Mouse (Mus musculus): Measurements from ENCODE around the gene E130309D02Rik. TPM values are rescaled to one million over a fixed set of nuclear protein-coding genes. Genes with fewer than 3 reads are reported as not detected.
A peak's percentile ranks its signal among the peaks of the same experiment; 100 is the strongest.

Gene E130309D02Rik
- polyA plus RNA-seq, 1 experiment from 2014 or later = 43.4 TPM

- Histone ChIP-seq H3K4me3 (replicated peaks) (no peak overlapping the region), H3K9ac (replicated peaks) (no peak overlapping the region), H3K9me3 (no peaks in the 10 kb centered on the region), H3K27me3 (no peaks in the 10 kb centered on the region), H3K4me2 (replicated peaks) (no peak overlapping the region), H3K4me1 (replicated peaks) (peaks cover 2% of the 10 kb centered on the region), H3K27ac (no peak overlapping the region), H3K36me3 (no peaks in the 10 kb centered on the region)
- 82% methylated on average over 7 of the region's 7 CpGs for WGBS
- no peak for ATAC-seq
These were observed 19.9 kb upstream of the E130309D02Rik start for GRCm38 (mm10) chr5:143335089-143335460.

- ATAC-seq = no peak
- Histone ChIP-seq H3K9me3 (no peaks in the 10 kb centered on the region), H3K4me1 (replicated peaks) (peaks cover 8% of the 10 kb centered on the region), H3K4me2 (replicated peaks) (no peak overlapping the region), H3K27me3 (no peaks in the 10 kb centered on the region), H3K9ac (replicated peaks) (no peak overlapping the region), H3K4me3 (replicated peaks) (no peak overlapping the region), H3K36me3 (no peaks in the 10 kb centered on the region), H3K27ac (no peak overlapping the region)
- 74% methylated on average over 14 of the region's 14 CpGs for WGBS
These were observed 19.4 kb upstream of the E130309D02Rik start for GRCm38 (mm10) chr5:143334418-143335088.

GRCm38 (mm10) chr5:143333872-143334271 lies 18.7 kb upstream of the E130309D02Rik start:
- H3K36me3 ChIP-seq = no peaks in the 10 kb centered on the region
- H3K9me3 ChIP-seq = no peaks in the 10 kb centered on the region
- H3K9ac ChIP-seq (replicated peaks) = no peak overlapping the region
- H3K27ac ChIP-seq = no peak overlapping the region
- no peaks in the 10 kb centered on the region for H3K27me3 ChIP-seq
- no peak for ATAC-seq
- H3K4me3 ChIP-seq (replicated peaks) = no peak overlapping the region
- no peak overlapping the region for H3K4me2 ChIP-seq (replicated peaks)
- WGBS = 11% methylated on average over 5 of the region's 5 CpGs
- peaks cover 9% of the 10 kb centered on the region for H3K4me1 ChIP-seq (replicated peaks)

DNA sequence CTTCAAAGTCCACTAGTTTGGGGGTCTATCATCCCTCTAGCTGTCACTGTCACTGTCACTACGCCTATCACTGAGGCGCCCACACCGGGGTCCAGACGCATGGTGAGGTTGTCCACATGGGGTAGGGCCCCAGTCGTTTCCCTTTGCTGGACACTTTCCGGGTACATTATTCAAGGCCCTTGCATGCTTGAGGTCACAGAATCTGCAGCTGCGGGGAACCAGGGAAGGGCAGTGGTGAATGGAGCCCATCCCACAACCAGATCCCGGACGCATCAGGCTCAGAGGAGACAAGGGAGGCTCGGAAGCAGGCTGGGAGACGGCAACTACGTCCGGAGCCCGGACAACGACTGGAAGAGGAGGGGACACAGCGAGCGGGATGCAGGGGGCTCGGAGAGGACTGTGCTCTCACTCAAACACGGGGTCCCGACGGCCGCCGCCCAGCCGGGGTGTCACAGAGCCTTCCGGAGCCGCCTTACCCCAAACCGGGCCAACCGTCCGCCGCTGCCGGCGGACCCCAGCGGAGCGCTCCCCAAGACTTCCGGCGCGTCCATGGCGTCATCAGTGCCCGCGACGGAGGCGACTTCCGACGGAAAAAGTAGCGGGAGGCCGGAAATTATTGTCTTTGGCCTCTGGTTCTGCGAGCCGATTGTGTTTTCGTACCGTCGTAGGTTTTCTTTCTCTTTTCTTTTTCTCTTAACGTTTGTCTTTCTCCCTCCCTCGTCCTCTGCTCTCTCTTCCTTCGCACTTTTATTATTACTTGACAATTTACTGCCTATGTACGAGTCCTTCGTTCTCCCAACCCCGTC lies 13.7 kb upstream of the E130309D02Rik start, which contains the start of gene Zdhhc4:
Gene Zdhhc4, minus strand, starts transcription at position 567 of the 806 bp plus-strand sequence.
- under 1% methylated on average over 57 of the region's 57 CpGs for WGBS
- Histone ChIP-seq H3K9me3 (no peaks in the 10 kb centered on the region), H3K27me3 (no peaks in the 10 kb centered on the region), H3K9ac (replicated peaks) (peak within 1 kb of the TSS; percentile 96), H3K4me1 (replicated peaks) (peaks cover 23% of the 10 kb centered on the region), H3K4me3 (replicated peaks) (peak within 1 kb of the TSS; percentile 95), H3K27ac (peak within 1 kb of the TSS; percentile 77), H3K36me3 (peaks cover 27% of the 10 kb centered on the region), H3K4me2 (replicated peaks) (peak within 1 kb of the TSS; percentile 99)
- peak; percentile 86 for ATAC-seq

- H3K4me1 ChIP-seq (replicated peaks) = peaks cover 24% of the 10 kb centered on the region
- H3K27me3 ChIP-seq = no peaks in the 10 kb centered on the region
- WGBS = 81% methylated on average over 8 of the region's 8 CpGs
- no peak overlapping the region for H3K27ac ChIP-seq
- peaks cover 74% of the 10 kb centered on the region for H3K36me3 ChIP-seq
- no peak for ATAC-seq
- no peak overlapping the region for H3K4me3 ChIP-seq (replicated peaks)
- H3K9ac ChIP-seq (replicated peaks) = no peak overlapping the region
- H3K9me3 ChIP-seq = no peaks in the 10 kb centered on the region
- no peak overlapping the region for H3K4me2 ChIP-seq (replicated peaks)
These were observed 2.1 kb upstream of the E130309D02Rik start for GRCm38 (mm10) chr5:143317288-143317610.

DNA sequence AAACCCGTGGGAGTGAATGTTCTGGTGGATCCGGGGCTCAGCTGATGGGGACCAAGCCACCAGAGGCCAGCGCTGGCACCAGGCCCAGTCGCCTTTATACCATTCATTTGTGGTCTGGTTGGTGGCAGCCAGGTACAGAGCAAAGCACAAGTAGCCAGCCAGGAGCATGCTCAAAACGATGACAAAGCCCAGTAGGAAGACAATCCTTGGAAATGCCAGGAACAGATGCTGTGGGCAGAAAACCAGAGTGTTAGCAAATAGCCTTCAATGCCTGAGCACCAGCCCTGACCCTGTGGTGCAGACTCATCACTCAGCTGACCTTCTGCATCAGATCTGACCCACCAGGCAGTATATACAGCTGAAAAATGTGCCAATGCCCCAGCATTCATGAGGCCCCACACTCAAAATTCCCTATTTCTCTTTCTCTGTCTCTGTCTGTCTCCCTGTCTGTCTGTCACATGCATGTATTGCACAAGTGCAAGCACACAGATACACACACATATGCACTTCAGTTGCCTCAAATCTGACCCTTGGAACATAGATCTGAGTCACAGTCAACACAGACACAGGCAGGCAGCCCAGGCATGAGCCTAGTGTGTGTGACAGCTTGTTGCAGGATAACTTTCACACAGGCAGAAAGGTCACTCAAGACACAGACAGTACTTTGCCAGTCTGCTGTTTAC lies 1.6 kb upstream of the E130309D02Rik start:
- Histone ChIP-seq H3K4me2 (replicated peaks) (no peak overlapping the region), H3K4me1 (replicated peaks) (peaks cover 26% of the 10 kb centered on the region), H3K36me3 (peaks cover 74% of the 10 kb centered on the region), H3K4me3 (replicated peaks) (no peak overlapping the region), H3K27me3 (no peaks in the 10 kb centered on the region), H3K9ac (replicated peaks) (no peak overlapping the region), H3K27ac (no peak overlapping the region), H3K9me3 (no peaks in the 10 kb centered on the region)
- WGBS = 90% methylated on average over 5 of the region's 5 CpGs
- ATAC-seq = no peak

DNA sequence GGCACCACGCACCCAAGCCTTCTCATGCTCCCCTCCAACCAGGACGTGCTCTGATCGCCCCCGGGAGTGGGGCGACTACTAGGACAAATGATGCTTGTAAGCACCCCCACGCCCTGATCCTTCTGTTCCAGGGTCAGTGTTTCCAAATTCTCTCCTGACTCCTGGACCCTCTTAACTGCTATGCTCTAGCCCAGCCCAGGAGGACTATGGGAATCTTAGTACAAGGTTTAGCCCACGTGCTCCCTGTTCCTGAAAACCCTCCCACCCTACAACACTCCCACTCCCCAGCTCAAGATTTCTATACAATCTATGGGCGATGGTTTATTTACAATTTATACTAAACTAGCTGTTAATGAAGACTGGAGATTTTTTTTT lies 341 bp upstream of the E130309D02Rik start:
- Histone ChIP-seq H3K27ac (no peak overlapping the region; the same call in 1 of the 2 replicates), H3K36me3 (peaks cover 74% of the 10 kb centered on the region), H3K9me3 (no peaks in the 10 kb centered on the region), H3K4me2 (replicated peaks) (peak overlapping the region; percentile 93), H3K4me1 (replicated peaks) (peaks cover 37% of the 10 kb centered on the region), H3K9ac (replicated peaks) (peak overlapping the region; percentile 98; the same call in 1 of the 2 replicates), H3K27me3 (no peaks in the 10 kb centered on the region), H3K4me3 (replicated peaks) (peak overlapping the region; percentile 91)
- no peak for ATAC-seq
- 16% methylated on average over 8 of the region's 8 CpGs for WGBS

GRCm38 (mm10) chr5:143314183-143314729 lies 904 bp downstream of the E130309D02Rik start:
- ATAC-seq = peak; percentile 38
- no peaks in the 10 kb centered on the region for H3K9me3 ChIP-seq
- H3K4me2 ChIP-seq (replicated peaks) = peak overlapping the region; percentile 93
- peaks cover 42% of the 10 kb centered on the region for H3K4me1 ChIP-seq (replicated peaks)
- H3K9ac ChIP-seq (replicated peaks) = peak overlapping the region; percentile 98
- peak overlapping the region; percentile 91 for H3K4me3 ChIP-seq (replicated peaks)
- peak overlapping the region; percentile 98 for H3K27ac ChIP-seq
- under 1% methylated on average over 16 of the region's 16 CpGs for WGBS
- H3K27me3 ChIP-seq = no peaks in the 10 kb centered on the region
- H3K36me3 ChIP-seq = peaks cover 74% of the 10 kb centered on the region

GRCm38 (mm10) chr5:143311886-143312285 lies 3.3 kb downstream of the E130309D02Rik start:
- 68% methylated on average over 8 of the region's 8 CpGs for WGBS
- ATAC-seq = no peak
- Histone ChIP-seq H3K27me3 (no peaks in the 10 kb centered on the region), H3K4me1 (replicated peaks) (peaks cover 46% of the 10 kb centered on the region), H3K36me3 (peaks cover 75% of the 10 kb centered on the region), H3K4me3 (replicated peaks) (no peak overlapping the region), H3K4me2 (replicated peaks) (no peak overlapping the region), H3K9ac (replicated peaks) (no peak overlapping the region), H3K9me3 (no peaks in the 10 kb centered on the region), H3K27ac (no peak overlapping the region)

DNA sequence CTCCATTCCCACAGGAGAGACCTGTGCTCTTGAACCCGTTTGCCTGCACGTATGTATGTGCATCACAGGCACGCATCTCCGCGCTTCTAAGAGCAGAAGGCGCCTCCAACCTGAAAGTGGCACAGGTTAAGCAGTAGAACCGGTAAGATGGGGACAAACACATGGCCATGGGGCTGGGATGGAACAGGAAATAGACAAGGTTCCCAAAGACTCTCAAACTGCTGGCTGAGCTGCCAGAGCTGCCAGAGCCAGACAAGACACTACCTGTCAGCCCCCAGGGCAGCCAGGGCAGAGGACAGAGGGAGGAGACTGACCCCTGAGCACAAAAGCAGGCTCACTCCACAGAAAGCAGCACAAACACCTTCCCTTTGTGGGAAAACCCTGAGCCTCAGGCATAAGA lies 5.2 kb downstream of the E130309D02Rik start:
- no peak for ATAC-seq
- Histone ChIP-seq H3K4me2 (replicated peaks) (no peak overlapping the region), H3K9me3 (no peaks in the 10 kb centered on the region), H3K36me3 (peaks cover 83% of the 10 kb centered on the region), H3K4me1 (replicated peaks) (peaks cover 44% of the 10 kb centered on the region), H3K9ac (replicated peaks) (no peak overlapping the region), H3K4me3 (replicated peaks) (no peak overlapping the region), H3K27me3 (no peaks in the 10 kb centered on the region), H3K27ac (no peak overlapping the region)
- 96% methylated on average over 7 of the region's 7 CpGs for WGBS

DNA sequence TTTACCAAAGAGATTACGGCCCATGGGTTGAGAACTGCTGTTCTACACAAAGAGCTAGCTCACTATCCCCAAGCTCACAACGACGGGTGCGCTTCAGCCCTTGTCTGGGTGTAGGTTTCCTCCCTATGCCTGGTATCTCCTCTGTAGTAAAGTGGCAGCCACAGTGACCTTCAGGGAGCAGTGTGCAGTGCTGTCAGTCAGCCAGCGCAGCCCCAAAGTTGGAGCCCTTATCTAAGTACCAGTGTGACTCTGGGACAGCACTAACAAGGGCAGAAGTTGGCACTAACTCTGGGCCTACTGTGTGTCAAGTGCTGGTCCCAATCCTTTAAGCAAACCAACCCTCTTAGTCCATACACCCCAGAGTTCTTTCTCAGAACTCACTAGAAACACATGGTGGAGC lies 6.3 kb downstream of the E130309D02Rik start:
- no peak overlapping the region for H3K4me3 ChIP-seq (replicated peaks)
- H3K27ac ChIP-seq = no peak overlapping the region
- H3K4me1 ChIP-seq (replicated peaks) = peaks cover 39% of the 10 kb centered on the region
- H3K9ac ChIP-seq (replicated peaks) = no peak overlapping the region
- no peak overlapping the region for H3K4me2 ChIP-seq (replicated peaks)
- no peak for ATAC-seq
- H3K9me3 ChIP-seq = no peaks in the 10 kb centered on the region
- peaks cover 92% of the 10 kb centered on the region for H3K36me3 ChIP-seq
- WGBS = 91% methylated on average over 5 of the region's 5 CpGs
- no peaks in the 10 kb centered on the region for H3K27me3 ChIP-seq

- no peak overlapping the region for H3K4me3 ChIP-seq (replicated peaks)
- H3K9ac ChIP-seq (replicated peaks) = no peak overlapping the region
- H3K4me1 ChIP-seq (replicated peaks) = peaks cover 5% of the 10 kb centered on the region
- H3K27ac ChIP-seq = no peak overlapping the region
- no peak overlapping the region for H3K4me2 ChIP-seq (replicated peaks)
- H3K27me3 ChIP-seq = no peaks in the 10 kb centered on the region
- peaks cover 98% of the 10 kb centered on the region for H3K36me3 ChIP-seq
- 90% methylated on average over 7 of the region's 7 CpGs for whole genome bisulfite sequencing
- no peak for ATAC-seq
- no peaks in the 10 kb centered on the region for H3K9me3 ChIP-seq
These were observed 10.9 kb downstream of the E130309D02Rik start for GRCm38 (mm10) chr5:143304251-143304650.
